Mouse (Mus musculus) spleen, postnatal 10 days (tissue): ENCODE measurements around the gene Ugt1a2.
"Not testable (repeated sequence)": the region's sequence is repeated elsewhere in the genome, so short reads cannot be mapped to it uniquely, and the experiment has no call there.

Source experiments
- DNase-seq, 2 experiments: peaks; one replicate each; pipeline ENCODE4 v3.0.0; 2021 to 2022; ENCODE audit warnings: low spot score in 2 of 2

Ugt1a2 gene

GRCm38 (mm10) chr1:88200456-88200855, at the start of gene Ugt1a2:
Ugt1a2 (plus strand) TSS chr1:88200601.
- DNase-seq = no peak

- no peak for DNase-seq
Observed at GRCm38 (mm10) chr1:88158430-88158829, 42.0 kb upstream of the Ugt1a2 start.

- DNase-seq = no peak
Observed at GRCm38 (mm10) chr1:88165711-88166110, 34.7 kb upstream of the Ugt1a2 start, which contains the start of gene Ugt1a5. Ugt1a5 (plus strand) TSS chr1:88166012.

GRCm38 (mm10) chr1:88172190-88172589, 28.2 kb upstream of the Ugt1a2 start:
- not testable (repeated sequence) for DNase-seq

- no peak for DNase-seq
Observed at GRCm38 (mm10) chr1:88179657-88180056, 20.7 kb upstream of the Ugt1a2 start.

GRCm38 (mm10) chr1:88186325-88186935, 14.0 kb upstream of the Ugt1a2 start:
- DNase-seq = no peak

- no peak for DNase-seq
Observed at GRCm38 (mm10) chr1:88192136-88192535, 8.3 kb upstream of the Ugt1a2 start.

- no peak for DNase-seq
Observed at GRCm38 (mm10) chr1:88195687-88196086, 4.7 kb upstream of the Ugt1a2 start.

- DNase-seq = no peak
Observed at GRCm38 (mm10) chr1:88197443-88197842, 3.0 kb upstream of the Ugt1a2 start.

- DNase-seq = no peak
Observed at GRCm38 (mm10) chr1:88199996-88200395, 405 bp upstream of the Ugt1a2 start.

GRCm38 (mm10) chr1:88205294-88205922, 5.0 kb downstream of the Ugt1a2 start, which contains the start of gene Dnajb3:
Dnajb3 (minus strand) TSS chr1:88205782.
- peak; percentile 87 for DNase-seq

GRCm38 (mm10) chr1:88206843-88207479, 6.6 kb downstream of the Ugt1a2 start:
- peak in 1 of 2 experiments; percentile 29 for DNase-seq

- DNase-seq = peak in 1 of 2 experiments; percentile 26
Observed at GRCm38 (mm10) chr1:88211812-88212211, 11.4 kb downstream of the Ugt1a2 start, which contains the start of gene Ugt1a1. Ugt1a1 (plus strand) TSS chr1:88211959.

GRCm38 (mm10) chr1:88212341-88213045, 12.1 kb downstream of the Ugt1a2 start:
- DNase-seq = no peak

- DNase-seq = no peak
Observed at GRCm38 (mm10) chr1:88213061-88213460, 12.7 kb downstream of the Ugt1a2 start.

GRCm38 (mm10) chr1:88213766-88214461, 13.5 kb downstream of the Ugt1a2 start:
- no peak for DNase-seq

GRCm38 (mm10) chr1:88214462-88214952, 14.1 kb downstream of the Ugt1a2 start:
- no peak for DNase-seq

- DNase-seq = no peak
Observed at GRCm38 (mm10) chr1:88215466-88216380, 15.3 kb downstream of the Ugt1a2 start.

GRCm38 (mm10) chr1:88216551-88216950, 16.1 kb downstream of the Ugt1a2 start:
- DNase-seq = no peak

- DNase-seq = no peak
Observed at GRCm38 (mm10) chr1:88217144-88217543, 16.7 kb downstream of the Ugt1a2 start.
